Mouse (Mus musculus) embryonic facial prominence, embryonic 15.5 days (tissue): ENCODE measurements at regions not wholly inside any gene's neighbourhood (a gene's known extent, or its start where the extent isn't known, plus 50 kb on each side); places are given as distances from the start of the nearest gene placed in this dataset.
"Not testable (repeated sequence)": the region's sequence is repeated elsewhere in the genome, so short reads cannot be mapped to it uniquely, and the experiment has no call there.

Source experiments
- ATAC-seq: fragments of 200-750 bp; cut with Nextera tagmentation; 2 replicates; pipeline ENCODE4 v1.8.0; 2017; ENCODE audit warnings: low read depth, moderate TSS enrichment; ENCODE audit not compliant: insufficient number of reproducible peaks, low FRiP score, low TSS enrichment
- H3K27ac ChIP-seq: fragments of 300-500 bp; sonication (generic); replicated peaks from 2 replicates; pipeline ENCODE4 v1.5.1; 2015; ENCODE audit warnings: mild to moderate bottlenecking, inconsistent platforms
- H3K27me3 ChIP-seq: fragments of 300-500 bp; sonication (generic); 2 replicates; pipeline ENCODE4 v1.6.1; 2015; ENCODE audit warnings: inconsistent platforms
- H3K36me3 ChIP-seq: fragments of 300-500 bp; sonication (generic); 2 replicates; pipeline ENCODE4 v1.6.1; 2015; ENCODE audit warnings: mild to moderate bottlenecking, inconsistent platforms
- H3K4me1 ChIP-seq: fragments of 300-500 bp; sonication (generic); 2 replicates; pipeline ENCODE4 v1.6.1; 2015; ENCODE audit warnings: inconsistent platforms
- H3K4me2 ChIP-seq: fragments of 300-500 bp; sonication (generic); replicated peaks from 2 replicates; pipeline ENCODE4 v1.6.1; 2015; ENCODE audit warnings: mild to moderate bottlenecking, inconsistent platforms
- H3K4me3 ChIP-seq: fragments of 300-500 bp; sonication (generic); replicated peaks from 2 replicates; pipeline ENCODE4 v1.5.1; 2015; ENCODE audit warnings: mild to moderate bottlenecking, inconsistent platforms
- H3K9ac ChIP-seq: fragments of 300-500 bp; sonication (generic); 2 replicates; pipeline ENCODE4 v1.6.1; 2015; ENCODE audit warnings: inconsistent platforms
- H3K9me3 ChIP-seq: fragments of 300-500 bp; sonication (generic); replicated peaks from 2 replicates; pipeline ENCODE4 v1.6.1; 2016; ENCODE audit warnings: inconsistent platforms
- WGBS: fragments of 180-500 bp; shearing (Covaris S2); methylation state at CpG from one replicate; pipeline ENCODE4 v1.1.7; 2015; 5-methylcytosine and 5-hydroxymethylcytosine counted together

GRCm38 (mm10) chr17:17197229-17197628 is 76.0 kb downstream of the Zfp97 start:
- not testable (repeated sequence) for H3K4me1 ChIP-seq, H3K27ac ChIP-seq, H3K4me3 ChIP-seq, H3K36me3 ChIP-seq, H3K4me2 ChIP-seq, H3K27me3 ChIP-seq, ATAC-seq, H3K9ac ChIP-seq
- WGBS = 95% methylated on average over 1 of the region's 2 CpGs
- peaks cover 29% of the 10 kb centered on the region for H3K9me3 ChIP-seq

GRCm38 (mm10) chr17:17229069-17229468 is 107.9 kb downstream of the Zfp97 start:
- H3K27ac ChIP-seq = no peak overlapping the region
- 21% methylated on average over 2 of the region's 2 CpGs for WGBS
- H3K9me3 ChIP-seq = no peaks in the 10 kb centered on the region
- no peak overlapping the region for H3K9ac ChIP-seq
- H3K27me3 ChIP-seq = no peaks in the 10 kb centered on the region
- H3K36me3 ChIP-seq = no peaks in the 10 kb centered on the region
- ATAC-seq = no peak
- no peak overlapping the region for H3K4me3 ChIP-seq
- no peaks in the 10 kb centered on the region for H3K4me1 ChIP-seq
- H3K4me2 ChIP-seq = no peak overlapping the region

GRCm38 (mm10) chr17:17234329-17235185 is 113.3 kb downstream of the Zfp97 start:
- H3K4me1 ChIP-seq, H3K9me3 ChIP-seq, H3K27me3 ChIP-seq, H3K36me3 ChIP-seq: not testable (repeated sequence)
- Histone ChIP-seq H3K9ac (peak overlapping the region; percentile 31; the same call in 1 of the 2 replicates), H3K4me2 (peak overlapping the region; percentile 53), H3K4me3 (peak overlapping the region; percentile 61), H3K27ac (peak overlapping the region; percentile 65)
- ATAC-seq = peak; percentile 98
- under 1% methylated on average over 22 of the region's 22 CpGs for WGBS

GRCm38 (mm10) chr17:17235186-17235482 is 113.9 kb downstream of the Zfp97 start:
- Histone ChIP-seq H3K4me3 (peak overlapping the region; percentile 61), H3K27ac (peak overlapping the region; percentile 44; the same call in 1 of the 2 replicates), H3K4me2 (peak overlapping the region; percentile 46), H3K9ac (peak overlapping the region; percentile 31; the same call in 1 of the 2 replicates)
- not testable (repeated sequence) for H3K9me3 ChIP-seq, H3K27me3 ChIP-seq, ATAC-seq, H3K36me3 ChIP-seq, H3K4me1 ChIP-seq
- under 1% methylated on average over 5 of the region's 5 CpGs for WGBS
